Mouse (Mus musculus): ENCODE measurements around the gene Kpna3. TPM values are rescaled to one million over a fixed set of nuclear protein-coding genes. Genes with fewer than 3 reads are reported as not detected.

Gene Kpna3
- total RNA-seq (2023), result 21.3 TPM

GRCm38 (mm10) chr14:61439661-61440559 is at the start of gene Kpna3:
TSS of gene Kpna3 (minus strand) at chr14:61439874.

GRCm38 (mm10) chr14:61360131-61360980 is 79.3 kb downstream of the Kpna3 start, which contains the start of gene Ebpl:
TSS of gene Ebpl (minus strand) at chr14:61360439.

Other genes with a start within 250 kb of the Kpna3 start
- not detected for gene Sgcg, start 181.4 kb downstream of the Kpna3 start, total RNA-seq (2023)
- 1.5 TPM for gene Arl11, start 130.1 kb downstream of the Kpna3 start, total RNA-seq (2023)
- gene Ebpl, start 79.4 kb downstream of the Kpna3 start, total RNA-seq (2023), result 3.6 TPM
- gene Spryd7, start 117.0 kb upstream of the Kpna3 start, total RNA-seq (2023), result 9.9 TPM
- 12.6 TPM for gene Trim13, start 158.4 kb upstream of the Kpna3 start, total RNA-seq (2023)
- 1.4 TPM for gene Kcnrg, start 167.6 kb upstream of the Kpna3 start, total RNA-seq (2023)

Data from CD8-positive naive resting alpha-beta T cell, adult 57 days (primary cell).